Mouse (Mus musculus) activated CD4-positive, CD25-positive, alpha-beta regulatory T cell, adult 4 months (primary cell): Measurements from ENCODE around the gene Gm20721. TPM values are rescaled to one million over a fixed set of nuclear protein-coding genes. Genes with fewer than 3 reads are reported as not detected.

Experiments used
- ATAC-seq: one replicate; pipeline ENCODE4 v1.8.0; 2017
- polyA plus RNA-seq, 2 experiments: library from polyadenylated mRNA; unstranded; fragments of 100-300 nt; shearing (Covaris generic); gene quantifications; one replicate each; pipeline ENCODE4 v1.2.1; 2017

Gene Gm20721
- polyA plus RNA-seq, 2 experiments from 2014 or later = 0.40 TPM; not detected in 1

DNA sequence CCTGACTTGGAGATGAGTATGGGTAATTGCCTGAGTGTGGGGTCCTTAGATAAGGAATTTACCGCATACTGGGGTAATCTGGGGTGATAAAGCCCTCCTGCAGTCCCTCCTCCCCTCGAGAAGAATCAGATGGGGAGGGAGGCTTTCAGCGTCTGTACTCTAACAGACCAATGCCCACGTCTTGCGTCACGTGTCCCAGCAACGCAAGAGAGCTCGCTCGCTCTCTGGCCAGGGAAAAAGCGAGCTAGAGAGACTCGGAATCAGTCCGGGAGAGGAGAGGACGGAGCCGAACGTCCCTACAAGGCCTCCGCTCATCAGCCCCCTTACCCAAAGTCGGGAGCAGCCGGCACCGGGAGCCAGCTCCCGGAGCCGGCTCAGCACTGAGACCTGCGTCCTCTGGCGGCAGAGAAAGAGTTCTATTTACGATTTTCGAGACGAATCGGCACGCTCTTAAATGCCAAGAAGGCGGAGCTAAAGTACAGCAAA, 49.4 kb downstream of the Gm20721 start:
- ATAC-seq = no peak

DNA sequence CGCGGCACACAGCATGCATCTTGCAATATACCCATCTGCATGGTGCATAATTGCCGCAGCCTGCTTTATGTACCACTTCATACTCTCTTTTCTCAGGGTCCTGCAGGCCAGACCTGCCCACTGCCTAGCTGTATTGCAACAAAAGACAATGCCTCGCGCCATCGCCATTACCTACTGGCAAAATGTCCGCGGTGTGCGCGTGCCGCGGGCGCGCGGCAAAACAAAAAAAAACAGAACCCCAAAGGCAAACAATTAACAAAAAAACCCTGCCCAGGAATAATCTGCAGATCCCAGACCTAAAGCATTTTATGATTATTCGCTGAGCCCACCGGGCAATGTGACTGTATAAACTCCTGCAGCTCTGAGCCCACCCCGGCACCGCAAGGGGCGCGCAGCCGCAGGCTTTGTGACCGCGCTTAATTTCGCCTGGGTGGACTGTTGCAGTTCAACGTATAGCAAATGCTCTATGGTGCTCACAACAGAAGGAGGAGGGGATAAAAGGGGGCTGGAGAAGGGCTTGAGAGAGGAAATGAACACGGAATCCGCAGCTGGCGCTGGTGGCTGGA, 50.5 kb downstream of the Gm20721 start:
- no peak for ATAC-seq

- ATAC-seq = peak; percentile 78
Measured at GRCm38 (mm10) chr2:174295175-174295899, 51.2 kb downstream of the Gm20721 start.

DNA sequence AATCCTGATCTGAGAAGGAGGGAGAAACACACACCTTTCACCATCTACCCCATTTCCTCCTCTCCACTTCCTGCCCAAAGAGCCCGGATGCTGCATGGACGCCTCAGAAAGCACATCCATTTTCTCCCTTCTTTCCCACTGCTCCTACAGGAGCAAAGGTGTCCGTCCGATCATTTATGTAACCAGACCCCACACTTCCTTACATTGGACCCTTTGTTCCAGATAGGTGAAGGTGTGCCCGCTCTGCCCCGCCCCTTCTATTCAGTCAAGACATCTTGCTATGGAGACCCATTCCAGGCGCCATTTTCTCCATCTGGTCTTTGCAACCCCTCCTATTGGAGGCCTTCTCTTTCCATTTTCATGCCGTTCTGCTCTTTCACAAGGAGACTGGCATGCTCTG, 52.1 kb downstream of the Gm20721 start:
- ATAC-seq = no peak

- ATAC-seq = no peak
Measured at GRCm38 (mm10) chr2:174291662-174292030, 54.9 kb downstream of the Gm20721 start.

GRCm38 (mm10) chr2:174291029-174291661, 55.4 kb downstream of the Gm20721 start:
- no peak for ATAC-seq

- ATAC-seq = no peak
Measured at GRCm38 (mm10) chr2:174288673-174289430, 57.7 kb downstream of the Gm20721 start.

DNA sequence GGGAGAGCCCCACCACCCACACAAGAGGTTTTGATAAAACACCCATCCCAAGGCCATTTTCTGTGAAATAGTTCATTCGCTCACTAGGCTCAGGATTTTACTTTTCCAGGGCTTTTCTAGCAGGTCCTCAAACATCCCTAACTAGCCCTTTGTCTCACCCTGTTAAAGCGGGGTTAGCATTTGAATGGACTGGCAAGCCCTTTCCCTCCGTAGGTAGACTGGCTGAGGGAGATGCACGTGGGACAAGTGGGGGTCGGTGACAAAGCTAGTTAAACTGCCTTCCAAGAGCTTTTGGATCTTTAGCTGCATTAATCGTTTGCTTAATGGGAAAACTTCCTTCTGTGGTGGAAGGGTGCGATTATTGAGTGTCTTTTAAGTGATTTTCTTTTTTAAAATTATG, 58.6 kb downstream of the Gm20721 start:
- no peak for ATAC-seq

DNA sequence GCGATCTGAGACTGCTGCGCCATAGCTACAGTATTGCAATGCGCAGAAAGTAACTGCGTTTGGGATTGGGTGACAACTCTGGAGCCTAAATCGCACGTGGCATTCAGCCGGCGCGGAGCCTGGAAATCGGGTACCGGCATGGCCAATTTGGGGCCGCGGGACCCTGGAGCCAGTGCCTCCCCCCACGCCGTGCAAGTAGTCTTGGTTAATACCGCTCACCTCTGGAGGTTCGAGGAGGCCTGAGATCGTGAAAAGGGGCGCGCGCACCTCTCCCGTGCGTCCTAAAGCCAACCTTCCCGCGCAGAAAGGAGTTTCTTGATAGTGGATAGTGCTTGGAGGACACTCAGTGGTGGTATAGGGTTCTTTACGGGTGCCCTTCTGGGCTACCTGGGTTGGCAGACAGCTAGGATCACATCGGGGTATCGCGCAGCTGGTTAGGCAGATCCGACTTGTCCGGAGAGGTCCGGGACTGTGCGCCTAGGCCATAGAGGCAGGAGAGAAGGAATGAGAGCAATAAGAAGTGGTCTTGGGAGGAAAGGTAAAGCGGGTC, 60.5 kb downstream of the Gm20721 start:
- ATAC-seq = no peak

DNA sequence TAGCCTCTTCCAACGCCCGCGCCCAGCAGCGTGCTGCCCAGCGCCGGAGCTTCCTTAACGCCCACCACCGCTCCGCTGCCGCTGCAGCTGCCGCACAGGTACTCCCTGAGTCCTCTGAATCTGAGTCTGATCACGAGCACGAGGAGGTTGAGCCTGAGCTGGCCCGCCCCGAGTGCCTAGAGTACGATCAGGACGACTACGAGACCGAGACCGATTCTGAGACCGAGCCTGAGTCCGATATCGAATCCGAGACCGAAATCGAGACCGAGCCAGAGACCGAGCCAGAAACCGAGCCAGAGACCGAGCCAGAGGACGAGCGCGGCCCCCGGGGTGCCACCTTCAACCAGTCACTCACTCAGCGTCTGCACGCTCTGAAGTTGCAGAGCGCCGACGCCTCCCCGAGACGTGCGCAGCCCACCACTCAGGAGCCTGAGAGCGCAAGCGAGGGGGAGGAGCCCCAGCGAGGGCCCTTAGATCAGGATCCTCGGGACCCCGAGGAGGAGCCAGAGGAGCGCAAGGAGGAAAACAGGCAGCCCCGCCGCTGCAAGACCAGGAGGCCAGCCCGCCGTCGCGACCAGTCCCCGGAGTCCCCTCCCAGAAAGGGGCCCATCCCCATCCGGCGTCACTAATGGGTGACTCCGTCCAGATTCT, 61.6 kb downstream of the Gm20721 start:
- ATAC-seq = no peak

DNA sequence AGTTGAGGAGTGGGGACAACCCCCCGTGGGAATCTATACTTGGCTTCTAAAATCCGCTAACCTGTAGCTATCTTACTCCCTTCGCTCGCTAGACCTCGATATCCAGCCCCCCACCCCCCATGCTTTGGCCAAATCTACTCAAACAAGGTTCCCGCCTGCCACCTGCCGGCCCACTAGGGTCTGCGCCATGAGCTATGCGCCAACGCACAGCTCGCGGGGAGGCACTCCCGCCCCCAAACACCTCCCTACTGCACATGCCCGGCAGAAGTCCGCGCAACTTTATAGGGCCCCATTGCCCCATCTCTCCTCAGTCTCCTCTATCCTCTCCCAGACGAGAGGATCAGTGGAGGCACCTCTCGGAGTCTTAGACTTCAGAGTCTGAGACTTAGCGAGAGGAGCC, 62.5 kb downstream of the Gm20721 start, which contains the start of gene Gnas:
Gene Gnas, plus strand, starts transcription at position 310 of the 400 bp plus-strand sequence.
- no peak for ATAC-seq

- ATAC-seq = no peak
Measured at GRCm38 (mm10) chr2:174283341-174283740, 63.2 kb downstream of the Gm20721 start.

Other genes with a start within 250 kb of the Gm20721 start
- gene Npepl1, start 236.4 kb downstream of the Gm20721 start, polyA plus RNA-seq = 10 to 100 TPM; 18.9 to 20.9 TPM
- gene Gnas, start 62.4 kb downstream of the Gm20721 start, polyA plus RNA-seq = 100 to 1,000 TPM; 102 to 126 TPM
- 10 to 100 TPM; 43.5 to 65.3 TPM for gene Nelfcd, start 69.1 kb upstream of the Gm20721 start, polyA plus RNA-seq
- gene Ctsz, start 92.3 kb upstream of the Gm20721 start, polyA plus RNA-seq = 100 to 1,000 TPM in 1 of 2 experiments, 10 to 100 TPM in 1; 84.4 to 120 TPM
- gene Tubb1, start 104.0 kb upstream of the Gm20721 start, polyA plus RNA-seq = under 1 TPM in 1 of 2 experiments, not detected in 1; 0.34 TPM
- gene Atp5e, start 117.4 kb upstream of the Gm20721 start, polyA plus RNA-seq = 100 to 1,000 TPM; 705 to 752 TPM
- 10 to 100 TPM; 81.2 to 90.9 TPM for gene Prelid3b, start 126.4 kb upstream of the Gm20721 start, polyA plus RNA-seq